Mouse (Mus musculus): ENCODE measurements around the gene Thnsl2.

The Thnsl2 gene

DNA sequence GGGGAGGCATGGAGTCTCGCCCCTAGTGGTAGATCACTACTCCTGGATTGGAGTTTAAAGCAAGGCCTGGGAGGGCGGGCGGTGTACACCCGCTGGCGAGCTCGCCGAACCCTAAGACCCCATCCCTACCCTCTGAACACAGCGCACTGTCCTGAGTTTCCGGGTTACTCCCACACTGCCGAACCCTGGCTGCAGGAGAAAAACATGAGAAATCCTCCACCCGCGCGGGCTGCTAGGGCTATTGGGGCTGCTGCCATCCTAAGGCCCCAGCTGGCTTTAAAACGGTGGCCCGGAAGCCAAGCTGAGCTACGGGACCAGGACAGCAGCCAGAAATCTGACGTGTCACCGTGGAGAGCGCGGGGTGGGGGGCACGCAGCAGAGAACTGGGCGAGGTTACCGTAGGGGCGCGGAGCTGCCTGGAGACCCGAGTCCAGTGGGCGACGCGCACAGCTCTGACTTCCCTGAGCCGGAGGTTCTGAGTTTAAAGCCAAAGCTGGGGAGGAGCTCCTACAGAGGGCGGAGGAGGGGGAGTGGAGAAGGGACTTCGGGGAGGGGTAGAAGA, at the start of gene Thnsl2:
TSS of gene Thnsl2 (minus strand) at position 546 of the 562 bp plus-strand sequence.
- in situ Hi-C loops (cut with MboI, MseI) = no loop called here

- in situ Hi-C loops (cut with MboI, MseI) = no loop called here
Measured at GRCm38 (mm10) chr6:71193151-71193740, 49.0 kb upstream of the Thnsl2 start.

GRCm38 (mm10) chr6:71190501-71190900, 46.3 kb upstream of the Thnsl2 start:
- in situ Hi-C loops (cut with MboI, MseI) = no loop called here

DNA sequence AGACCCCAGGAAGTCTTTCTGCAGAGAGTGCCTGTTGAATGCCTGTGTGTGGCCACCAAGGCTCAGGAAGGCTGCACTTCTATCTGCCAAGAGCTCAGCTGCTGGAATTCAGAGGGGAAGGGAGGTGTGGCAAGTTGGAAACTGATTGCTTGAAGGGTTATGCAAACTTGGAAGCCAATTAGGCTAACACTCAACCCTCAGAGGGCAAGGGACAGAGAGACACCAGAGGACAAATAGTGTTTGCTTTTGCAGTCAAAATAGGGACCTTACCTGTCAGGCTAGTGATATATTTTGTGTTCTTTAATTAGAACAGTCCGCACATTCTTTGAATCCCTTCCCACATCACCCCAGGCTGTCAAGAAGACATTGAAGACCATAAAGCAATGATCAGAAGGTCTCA, 45.3 kb upstream of the Thnsl2 start:
- in situ Hi-C loops (cut with MboI, MseI) = no loop called here

- in situ Hi-C loops (cut with MboI, MseI) = no loop called here
Measured at GRCm38 (mm10) chr6:71184941-71185604, 40.8 kb upstream of the Thnsl2 start.

- in situ Hi-C loops (cut with MboI, MseI) = no loop called here
Measured at GRCm38 (mm10) chr6:71180596-71180995, 36.4 kb upstream of the Thnsl2 start.

- in situ Hi-C loops (cut with MboI, MseI) = no loop called here
Measured at GRCm38 (mm10) chr6:71172812-71173580, 28.8 kb upstream of the Thnsl2 start.

GRCm38 (mm10) chr6:71166551-71167169, 22.4 kb upstream of the Thnsl2 start:
- in situ Hi-C loops (cut with MboI, MseI) = loop anchor here (10.0 kb wide), 1 partner anchor 638 kb away; no protein-coding TSS in a partner anchor

GRCm38 (mm10) chr6:71164394-71164793, 20.2 kb upstream of the Thnsl2 start:
- in situ Hi-C loops (cut with MboI, MseI) = loop anchor here (10.0 kb wide), 1 partner anchor 640 kb away; no protein-coding TSS in a partner anchor

DNA sequence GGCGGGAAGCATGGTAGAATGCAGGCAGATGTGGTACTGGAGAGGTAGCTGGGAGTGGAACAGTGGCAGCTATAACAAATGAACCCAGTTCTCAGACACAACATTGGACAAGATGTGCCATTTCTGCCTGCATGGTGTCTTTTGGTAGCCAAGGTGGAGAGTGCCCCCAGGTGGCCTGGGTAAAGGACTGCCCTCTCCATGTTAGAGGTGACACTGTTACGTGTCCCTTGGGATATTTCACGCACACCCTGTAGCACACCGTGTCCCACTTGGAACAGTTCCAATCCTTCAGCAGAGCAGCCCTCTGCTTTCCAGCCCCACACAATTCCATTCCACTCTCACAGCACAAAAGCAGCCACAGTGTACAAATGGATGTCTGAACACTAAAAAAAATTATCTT, 18.0 kb upstream of the Thnsl2 start:
- in situ Hi-C loops (cut with MboI, MseI) = loop anchor here (10.0 kb wide), 1 partner anchor 643 kb away; no protein-coding TSS in a partner anchor

DNA sequence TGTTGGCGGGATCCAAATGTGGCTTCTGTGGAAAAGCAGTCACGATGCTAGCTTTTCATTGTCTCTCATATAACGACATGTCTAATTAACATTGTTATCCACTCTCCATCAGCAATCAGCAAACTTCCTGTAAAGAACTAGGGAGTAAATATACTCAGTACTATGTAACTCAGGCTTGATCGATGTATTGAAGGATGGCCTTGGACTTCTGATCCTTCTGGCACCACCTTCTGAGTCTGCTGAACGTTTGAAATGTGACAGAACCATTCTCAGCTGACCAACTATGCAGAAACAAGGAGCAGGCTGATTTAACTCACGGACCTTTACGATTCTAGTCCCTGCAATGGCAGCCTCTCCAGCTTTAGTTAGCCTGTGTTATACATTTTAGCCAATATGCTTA, 17.1 kb upstream of the Thnsl2 start:
- in situ Hi-C loops (cut with MboI, MseI) = loop anchor here (10.0 kb wide), 1 partner anchor 644 kb away; no protein-coding TSS in a partner anchor

DNA sequence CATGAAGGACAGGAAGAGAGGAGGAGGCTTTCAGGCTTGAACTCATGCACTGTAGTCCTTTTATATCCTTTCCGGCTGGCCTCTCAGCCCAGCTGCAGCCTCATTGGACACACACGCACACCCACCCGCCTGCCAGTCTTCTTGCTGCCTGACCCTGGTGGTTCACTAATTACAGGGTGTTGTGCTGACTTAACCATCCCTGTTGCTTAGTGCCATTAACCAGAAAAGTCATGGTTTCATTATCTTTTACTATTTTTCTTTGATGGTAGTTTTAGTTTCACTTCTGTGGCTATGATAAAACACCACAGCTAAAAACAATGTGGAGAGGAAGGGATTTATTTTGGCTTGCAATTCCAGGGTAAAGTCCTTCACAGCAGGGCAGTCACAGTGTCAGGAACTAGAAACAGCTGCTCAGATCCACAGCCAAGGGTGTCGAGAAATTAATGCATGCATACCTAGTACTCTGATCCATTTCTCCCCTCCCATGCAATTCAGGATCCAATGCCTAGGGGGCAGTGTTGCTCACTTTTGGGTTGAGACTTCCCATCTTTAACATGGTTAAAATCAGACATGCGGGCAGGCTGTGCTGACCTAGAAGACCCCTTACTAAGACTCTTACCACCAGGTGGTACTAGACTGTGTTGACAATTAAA, 12.6 kb upstream of the Thnsl2 start:
- in situ Hi-C loops (cut with MboI, MseI) = loop anchor here (10.0 kb wide), 1 partner anchor 248 kb away; no protein-coding TSS in a partner anchor

GRCm38 (mm10) chr6:71154861-71155260, 10.6 kb upstream of the Thnsl2 start:
- in situ Hi-C loops (cut with MboI, MseI) = loop anchor here (10.0 kb wide), 1 partner anchor 250 kb away; no protein-coding TSS in a partner anchor

DNA sequence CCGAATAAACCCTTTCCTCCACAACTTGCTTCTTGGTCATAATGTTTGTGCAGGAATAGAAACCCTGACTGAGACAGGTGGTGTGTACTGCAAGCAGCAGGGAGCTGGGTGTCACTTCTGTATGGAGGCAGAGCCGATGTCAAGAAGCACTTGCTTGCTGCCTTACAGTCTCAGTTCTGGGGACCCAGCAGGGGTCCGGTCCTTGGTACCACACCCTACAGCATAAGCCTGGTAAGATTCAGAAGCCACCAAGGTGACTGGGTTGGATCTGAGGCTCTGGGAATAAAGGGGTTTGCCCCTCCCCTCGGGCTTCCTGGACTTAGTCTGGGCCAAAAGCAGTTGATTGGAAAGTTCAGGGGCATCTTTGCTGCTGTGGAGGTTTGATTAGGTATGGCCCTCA, 9.2 kb upstream of the Thnsl2 start:
- in situ Hi-C loops (cut with MboI, MseI) = loop anchor here (10.0 kb wide), 1 partner anchor 251 kb away; no protein-coding TSS in a partner anchor

DNA sequence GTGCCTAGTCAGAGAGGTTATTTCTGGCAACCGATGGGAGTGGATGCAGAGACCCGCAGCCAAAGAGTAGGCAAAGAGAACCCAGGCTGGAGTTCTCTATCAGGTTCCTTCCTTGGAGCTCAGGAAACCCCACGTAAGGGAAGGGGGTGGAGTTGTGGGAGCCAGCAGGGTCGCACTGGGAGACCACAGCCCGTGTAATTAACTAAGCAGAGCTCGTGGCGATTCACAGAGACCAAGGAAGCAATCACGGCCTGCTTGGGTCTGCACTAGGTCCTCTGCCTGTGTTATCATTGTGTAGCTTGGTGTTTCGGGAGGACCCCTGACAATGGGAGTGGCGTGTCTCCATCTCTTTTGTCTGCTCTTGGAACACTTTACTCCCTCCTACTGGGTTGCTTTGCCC, 6.9 kb upstream of the Thnsl2 start:
- in situ Hi-C loops (cut with MboI, MseI) = loop anchor here (10.0 kb wide), 1 partner anchor 254 kb away; no protein-coding TSS in a partner anchor

DNA sequence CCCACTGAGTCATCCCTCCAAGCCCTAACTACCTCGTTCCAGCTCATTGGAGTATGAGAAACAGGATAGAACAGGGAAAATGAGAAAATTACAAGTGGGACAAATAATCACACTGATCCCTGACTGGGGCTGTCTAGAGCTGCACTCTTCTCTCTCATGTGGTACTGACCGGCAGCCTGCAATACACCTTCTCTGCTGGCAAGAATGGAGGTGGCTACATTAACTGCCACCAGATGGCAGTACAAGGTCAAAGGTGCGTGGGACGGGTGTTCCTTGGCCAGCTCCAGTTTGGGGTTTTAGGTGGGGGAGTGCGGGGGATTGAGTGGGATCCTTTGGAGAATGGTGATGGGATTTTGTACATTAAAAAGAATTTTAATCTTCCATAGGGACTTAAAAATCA, 5.3 kb upstream of the Thnsl2 start:
- in situ Hi-C loops (cut with MboI, MseI) = no loop called here

GRCm38 (mm10) chr6:71148336-71148735, 4.1 kb upstream of the Thnsl2 start:
- in situ Hi-C loops (cut with MboI, MseI) = no loop called here

DNA sequence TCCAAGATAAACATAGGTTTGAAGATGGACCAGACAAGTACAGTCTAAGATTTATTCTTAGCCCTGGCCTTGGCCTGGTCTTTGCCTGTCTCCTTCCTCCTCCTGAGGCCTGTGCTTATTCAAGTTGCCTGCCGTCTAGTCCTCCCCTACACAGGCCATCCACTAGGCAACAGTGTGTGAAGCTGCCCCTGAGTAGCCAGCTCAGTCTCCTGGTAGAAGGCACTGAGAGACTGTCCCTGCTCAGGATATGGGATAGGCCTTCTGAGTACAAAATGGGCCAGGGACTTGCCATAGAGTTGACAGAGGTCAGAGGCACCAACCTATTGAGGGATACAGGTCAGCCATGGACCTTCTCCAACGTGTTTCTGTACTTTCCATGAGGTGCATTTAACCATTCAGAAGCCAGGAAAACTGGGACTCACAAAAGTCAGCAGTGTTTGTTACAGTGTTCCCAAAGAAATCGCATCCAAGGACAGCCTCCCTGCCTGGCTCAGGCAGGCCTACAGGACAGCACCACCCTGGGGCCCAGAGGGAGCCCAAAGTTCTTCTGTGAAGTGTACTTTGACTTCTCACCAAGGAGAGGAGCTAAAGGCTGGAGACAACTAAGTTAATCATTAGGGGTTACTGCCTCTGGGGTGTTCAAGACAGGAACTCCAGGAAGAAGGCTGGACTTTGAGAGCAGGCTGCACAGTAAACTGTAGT, 1.2 kb upstream of the Thnsl2 start:
- in situ Hi-C loops (cut with MboI, MseI) = no loop called here

DNA sequence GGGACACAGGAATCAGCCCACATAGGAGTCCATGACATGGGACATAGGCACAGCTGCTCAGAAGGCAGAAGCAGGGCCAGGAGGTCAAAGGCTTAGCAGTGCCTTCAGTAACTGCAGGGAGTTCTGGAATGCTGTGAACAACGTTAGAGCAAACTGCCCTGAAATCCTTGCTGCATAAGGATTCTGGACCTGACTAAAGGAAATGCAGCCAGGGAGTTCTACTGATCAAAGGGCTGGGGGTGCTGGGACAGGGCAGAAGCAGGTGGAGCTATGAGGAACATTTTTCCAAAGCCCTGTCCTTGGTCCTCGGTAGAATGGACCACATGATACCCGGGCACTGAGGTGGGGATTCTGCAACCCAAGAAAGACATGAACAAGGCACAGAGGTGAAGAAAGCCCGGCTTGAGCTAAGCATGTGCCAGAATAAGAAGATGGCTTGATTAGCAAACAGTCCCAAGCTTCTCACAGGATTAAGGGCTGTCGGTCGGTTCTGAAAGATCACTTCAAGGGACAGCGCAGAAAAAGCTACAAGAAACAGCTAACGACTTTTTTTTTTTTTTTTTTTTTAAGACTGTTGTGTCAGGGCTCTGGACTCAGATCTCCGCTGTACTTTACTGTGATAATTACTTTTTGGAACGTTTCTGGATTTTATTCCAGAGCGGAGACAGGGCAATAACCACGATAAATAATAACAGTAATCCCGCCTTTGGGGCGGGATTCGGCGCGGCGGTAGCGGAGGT, 915 bp downstream of the Thnsl2 start:
- in situ Hi-C loops (cut with MboI, MseI) = no loop called here

DNA sequence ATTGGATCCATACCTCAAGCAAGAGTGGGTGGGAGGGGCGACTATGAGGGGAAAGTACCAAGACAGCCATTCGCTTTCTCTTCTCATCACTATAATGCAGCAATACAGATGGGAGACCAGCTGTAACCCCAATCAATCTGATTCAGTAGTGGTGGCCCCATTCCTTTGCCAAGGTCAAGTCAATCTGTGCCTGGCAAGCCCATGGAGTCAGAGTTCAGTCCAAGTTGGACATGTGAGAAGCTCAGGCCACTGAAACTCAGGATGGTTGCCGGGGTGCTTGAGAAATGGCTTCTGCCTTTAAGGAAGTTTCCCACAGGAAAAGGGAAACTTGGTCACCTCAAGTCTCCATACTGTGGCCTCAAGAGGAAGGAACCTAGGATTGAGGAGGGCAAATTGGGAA, 9.2 kb downstream of the Thnsl2 start:
- in situ Hi-C loops (cut with MboI, MseI) = no loop called here
